In the genomic region with DNA sequence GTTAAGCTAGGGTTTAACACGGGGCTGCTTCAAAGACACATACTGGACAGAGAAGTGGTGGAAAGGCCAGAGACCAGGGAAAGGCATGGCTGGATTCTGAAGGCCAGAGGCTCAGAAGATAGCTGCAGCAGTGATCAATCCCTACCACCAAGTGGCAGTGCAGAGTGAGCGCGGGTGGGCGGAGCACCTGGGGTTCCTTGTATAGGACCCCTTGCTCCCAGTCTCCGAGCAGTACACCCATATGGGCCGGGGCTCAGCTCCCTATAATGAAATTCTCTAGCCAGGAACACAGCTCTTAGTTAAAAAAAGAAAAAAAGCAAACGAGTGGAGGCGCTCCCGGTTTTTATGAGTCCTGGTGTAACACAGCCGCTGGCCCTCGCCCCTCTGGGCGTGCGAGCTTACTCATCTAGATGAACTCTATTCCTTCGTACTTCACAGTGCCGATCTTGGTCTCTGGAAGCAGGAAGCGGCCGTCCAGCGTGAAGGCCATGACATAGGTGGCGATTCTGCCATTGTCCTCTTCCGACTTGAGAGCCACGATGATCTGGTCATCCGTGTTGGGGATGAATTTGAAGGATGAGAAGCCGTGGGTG, we compare ENCODE assay signal across 10 mouse cellular contexts. TPM values are rescaled to one million over a fixed set of nuclear protein-coding genes. Genes with fewer than 3 reads are reported as not detected.
DNase-seq lines count a peak whose midpoint lies in the region; ATAC-seq and TF ChIP-seq lines count a peak whose summit lies in the region.
"Had no signal": no experiment of that assay in that cellular context is flagged by ENCODE, and none has a peak within 500 bp of the region (broad histone marks: within the 10 kb centered on the region; RNA-seq: fewer than 3 reads in every experiment).

No protein-coding gene starts in this region.

- H3K9ac ChIP-seq in liver, adult 2 months (ENCODE audit: low read depth, low read length), result no peak overlapping the region
- H3K9ac ChIP-seq in liver, embryonic 11.5 days (ENCODE audit: low read depth, low read length), result no peak overlapping the region
- 0 out of 2 replicates have a peak overlapping the region, but pooled peaks have one; percentile 10 for H3K9ac ChIP-seq in intestine, embryonic 15.5 days
- H3K9ac ChIP-seq: limb, embryonic 13.5 days had no signal

- H3K27me3 ChIP-seq in liver, adult 2 months (ENCODE audit: control insufficient read depth, insufficient read depth, low read length), result no peaks in the 10 kb centered on the region
- no peaks in the 10 kb centered on the region for H3K27me3 ChIP-seq in liver, embryonic 11.5 days (replicated peaks; ENCODE audit: control insufficient read depth, insufficient read depth, low read length)
- H3K27me3 ChIP-seq in intestine, embryonic 15.5 days (replicated peaks), result no peaks in the 10 kb centered on the region
- H3K27me3 ChIP-seq: limb, embryonic 13.5 days had no signal

- TF ChIP-seq POLR2A in liver, adult 2 months (IDR thresholded peaks at IDR 0.05; ENCODE audit: extremely low read depth, insufficient read depth, low read length), result no peak

- peak; percentile 31; the same call in 1 of the 2 replicates for TF ChIP-seq CTCF in liver, adult 2 months (IDR thresholded peaks at IDR 0.05; ENCODE audit: low read depth, low read length)

- H3K79me2 ChIP-seq in liver, adult 2 months (ENCODE audit: control insufficient read depth, insufficient read depth, low read length), result no peaks in the 10 kb centered on the region

- H3K4me3 ChIP-seq in liver, adult 2 months (ENCODE audit: insufficient read depth, low read depth, low read length), result no peak overlapping the region
- H3K4me3 ChIP-seq in liver, embryonic 11.5 days (ENCODE audit: low read depth, low read length), result no peak overlapping the region
- H3K4me3 ChIP-seq in intestine, embryonic 15.5 days (replicated peaks), result no peak overlapping the region
- H3K4me3 ChIP-seq: limb, embryonic 13.5 days; myocyte had no signal

- H3K36me3 ChIP-seq in liver, adult 2 months (ENCODE audit: control insufficient read depth, insufficient read depth, low read length), result peaks cover 9% of the 10 kb centered on the region; the same call in 1 of the 2 replicates
- peaks cover 29% of the 10 kb centered on the region for H3K36me3 ChIP-seq in liver, embryonic 11.5 days (ENCODE audit: control insufficient read depth, insufficient read depth, low read length)
- H3K36me3 ChIP-seq in intestine, embryonic 15.5 days, result peaks cover 25% of the 10 kb centered on the region

- ATAC-seq in liver, embryonic 11.5 days (replicated peaks; ENCODE audit: low FRiP score), result no peak
- no peak for ATAC-seq in intestine, embryonic 15.5 days
- no peak for ATAC-seq in granulocyte monocyte progenitor cell, adult 5-6 weeks (replicated peaks; ENCODE audit: poor library complexity, severe bottlenecking)

- no peak overlapping the region for H3K27ac ChIP-seq in liver, adult 2 months (replicated peaks; ENCODE audit: insufficient read depth, low read depth, low read length)
- no peak overlapping the region for H3K27ac ChIP-seq in liver, embryonic 11.5 days (ENCODE audit: low read depth, low read length)
- H3K27ac ChIP-seq in intestine, embryonic 15.5 days, result peak overlapping the region; percentile 88
- H3K27ac ChIP-seq: limb, embryonic 13.5 days had no signal

- peak; percentile 28 for DNase-seq in embryo, embryonic 11 days
- no peak for DNase-seq in embryo, embryonic 9.5 days (ENCODE audit: extremely low spot score)
- DNase-seq in liver, adult 2 months (ENCODE audit: extremely low read depth, low read depth, low spot score), result no peak
- DNase-seq in liver, embryonic 11.5 days (ENCODE audit: low spot score), result no peak
- DNase-seq in ES-CJ7 (ENCODE audit: low read depth, low spot score), result peak; percentile 42
- DNase-seq in retina, embryonic 14.5 days (ENCODE audit: low spot score), result no peak

- 92% methylated on average over 23 of the region's 23 CpGs for WGBS in liver, adult 2 months
- WGBS in liver, embryonic 11.5 days, result 83% methylated on average over 23 of the region's 23 CpGs
- WGBS in intestine, embryonic 15.5 days, result 73% methylated on average over 23 of the region's 23 CpGs

- H3K9me3 ChIP-seq in liver, embryonic 11.5 days (ENCODE audit: control insufficient read depth, low read length), result no peaks in the 10 kb centered on the region
- H3K9me3 ChIP-seq in intestine, embryonic 15.5 days, result no peaks in the 10 kb centered on the region
- H3K9me3 ChIP-seq: limb, embryonic 13.5 days had no signal

- H3K4me1 ChIP-seq in liver, adult 2 months (ENCODE audit: control insufficient read depth, insufficient read depth, low read length), result no peaks in the 10 kb centered on the region
- 0 out of 2 replicates have a peak, but pooled peaks cover 5% of the 10 kb centered on the region for H3K4me1 ChIP-seq in liver, embryonic 11.5 days (replicated peaks; ENCODE audit: control insufficient read depth, insufficient read depth, low read length)
- H3K4me1 ChIP-seq in intestine, embryonic 15.5 days (replicated peaks), result peaks cover 37% of the 10 kb centered on the region
- H3K4me1 ChIP-seq: limb, embryonic 13.5 days had no signal

- no peak overlapping the region for H3K4me2 ChIP-seq in liver, embryonic 11.5 days
- H3K4me2 ChIP-seq in intestine, embryonic 15.5 days (replicated peaks), result peak overlapping the region; percentile 6; the same call in 1 of the 2 replicates
- H3K4me2 ChIP-seq: limb, embryonic 13.5 days had no signal

RNA-seq across cellular contexts. Expression of a gene that starts 5.5 kb away (rescaled TPM):
- total RNA-seq in liver, adult 2 months (2014; rRNA removed), result 20.2 and 23.9 TPM in 2 replicates
- polyA plus RNA-seq in liver, adult 2 months (2012; rRNA removed), result 136 and 216 TPM in 2 replicates
- 23.3 and 27.8 TPM in 2 replicates for polyA plus RNA-seq in liver, embryonic 11.5 days (2014; fragmentation: Nextera tagmentation; extraction: Ambion mirVana)
- polyA plus RNA-seq in intestine, embryonic 15.5 days (2015; fragmentation: Nextera tagmentation; extraction: Ambion mirVana), result 153 and 171 TPM in 2 replicates
- 85.3 and 107 TPM in 2 replicates for total RNA-seq in granulocyte monocyte progenitor cell, adult 5-6 weeks (2014; fragmentation: Nextera tagmentation)
- 36.0 and 44.8 TPM in 2 replicates for total RNA-seq in granulocyte monocyte progenitor cell, adult 5-6 weeks (2017)

RNA-seq across cellular contexts. Expression of a gene that starts 11.5 kb away (rescaled TPM):
- 11.4 and 16.4 TPM in 2 replicates for total RNA-seq in liver, adult 2 months (2014; rRNA removed)
- 23.0 and 25.7 TPM in 2 replicates for polyA plus RNA-seq in liver, adult 2 months (2012; rRNA removed)
- polyA plus RNA-seq in liver, embryonic 11.5 days (2014; fragmentation: Nextera tagmentation; extraction: Ambion mirVana), result 21.1 and 21.6 TPM in 2 replicates
- polyA plus RNA-seq in intestine, embryonic 15.5 days (2015; fragmentation: Nextera tagmentation; extraction: Ambion mirVana), result 39.7 and 44.3 TPM in 2 replicates
- 29.7 and 34.6 TPM in 2 replicates for total RNA-seq in granulocyte monocyte progenitor cell, adult 5-6 weeks (2014; fragmentation: Nextera tagmentation)
- total RNA-seq in granulocyte monocyte progenitor cell, adult 5-6 weeks (2017), result 18.6 and 21.0 TPM in 2 replicates

RNA-seq across cellular contexts. Expression of a gene that starts 20.6 kb away (rescaled TPM):
- total RNA-seq in liver, adult 2 months (2014; rRNA removed), result 6.6 and 9.9 TPM in 2 replicates
- polyA plus RNA-seq in liver, adult 2 months (2012; rRNA removed), result 8.1 and 9.2 TPM in 2 replicates
- polyA plus RNA-seq in liver, embryonic 11.5 days (2014; fragmentation: Nextera tagmentation; extraction: Ambion mirVana), result 4.6 and 5.0 TPM in 2 replicates
- polyA plus RNA-seq in intestine, embryonic 15.5 days (2015; fragmentation: Nextera tagmentation; extraction: Ambion mirVana), result 6.3 and 6.6 TPM in 2 replicates
- total RNA-seq in granulocyte monocyte progenitor cell, adult 5-6 weeks (2014; fragmentation: Nextera tagmentation), result not detected in 2 replicates
- not detected in 2 replicates for total RNA-seq in granulocyte monocyte progenitor cell, adult 5-6 weeks (2017)

RNA-seq across cellular contexts. Expression of a gene that starts 51.9 kb away (rescaled TPM):
- total RNA-seq in liver, adult 2 months (2014; rRNA removed), result 2.6 and 4.6 TPM in 2 replicates
- polyA plus RNA-seq in liver, adult 2 months (2012; rRNA removed), result 7.7 and 7.9 TPM in 2 replicates
- polyA plus RNA-seq in liver, embryonic 11.5 days (2014; fragmentation: Nextera tagmentation; extraction: Ambion mirVana), result 17.8 and 18.1 TPM in 2 replicates
- polyA plus RNA-seq in intestine, embryonic 15.5 days (2015; fragmentation: Nextera tagmentation; extraction: Ambion mirVana), result 58.8 and 60.2 TPM in 2 replicates
- 1.8 and 3.5 TPM in 2 replicates for total RNA-seq in granulocyte monocyte progenitor cell, adult 5-6 weeks (2014; fragmentation: Nextera tagmentation)
- total RNA-seq in granulocyte monocyte progenitor cell, adult 5-6 weeks (2017), result 2.5 and 12.7 TPM in 2 replicates

Comparison
In these comparisons a context has a peak if more than half of its experiments do, and no peak if none do; other contexts are left out.
1. DNase-seq: peak in embryo, embryonic 11 days (single experiment) and ES-CJ7 (single experiment); none in embryo, embryonic 9.5 days (single experiment), liver, adult 2 months (single experiment), liver, embryonic 11.5 days (single experiment) and retina, embryonic 14.5 days (single experiment).